Mouse (Mus musculus) myocyte (in vitro differentiated cells): ENCODE data around the gene Asb16.

Experiments
- CEBPB ChIP-seq: IDR thresholded peaks from 2 replicates; pipeline ENCODE4 v1.6.1; 2011; ENCODE audit warnings: mild to moderate bottlenecking, moderate library complexity; ENCODE audit not compliant: poor library complexity, insufficient read depth, severe bottlenecking
- E2F4 ChIP-seq: IDR thresholded peaks from one replicate; pipeline ENCODE4 v1.6.1; 2011; ENCODE audit warnings: mild to moderate bottlenecking, control low read depth, moderate library complexity; ENCODE audit not compliant: insufficient read depth
- MYOD1 ChIP-seq, 3 experiments: IDR thresholded peaks; one replicate each; pipeline ENCODE4 v1.6.1; 2011; ENCODE audit warnings: control low read depth in 2 of 3, low read depth in 2 of 3, mild to moderate bottlenecking in 2 of 3, moderate library complexity in 1 of 3; ENCODE audit not compliant: insufficient read length in 2 of 3, control insufficient read depth in 1 of 3
- MYOG ChIP-seq, 3 experiments: IDR thresholded peaks; one replicate each; pipeline ENCODE4 v1.6.1; 2011; ENCODE audit warnings: control low read depth in 2 of 3, low read depth in 2 of 3, mild to moderate bottlenecking in 2 of 3; ENCODE audit not compliant: insufficient read length in 2 of 3, control insufficient read depth in 1 of 3, insufficient read depth in 1 of 3
- POLR2A ChIP-seq: IDR thresholded peaks from one replicate; pipeline ENCODE4 v1.6.1; 2011; ENCODE audit warnings: low read depth, mild to moderate bottlenecking, control low read depth, moderate library complexity; ENCODE audit not compliant: insufficient read length
- POLR2AphosphoS2 ChIP-seq: IDR thresholded peaks from one replicate; pipeline ENCODE4 v1.6.1; 2011; ENCODE audit warnings: low read depth, control low read depth; ENCODE audit not compliant: insufficient read length
- REST ChIP-seq: IDR thresholded peaks from one replicate; pipeline ENCODE4 v1.6.1; 2011; ENCODE audit warnings: mild to moderate bottlenecking, control low read depth, moderate library complexity; ENCODE audit not compliant: insufficient read depth, insufficient read length
- TCF3 ChIP-seq: IDR thresholded peaks from one replicate; pipeline ENCODE4 v1.6.1; 2011; ENCODE audit warnings: low read depth, control low read depth; ENCODE audit not compliant: insufficient read length

DNA sequence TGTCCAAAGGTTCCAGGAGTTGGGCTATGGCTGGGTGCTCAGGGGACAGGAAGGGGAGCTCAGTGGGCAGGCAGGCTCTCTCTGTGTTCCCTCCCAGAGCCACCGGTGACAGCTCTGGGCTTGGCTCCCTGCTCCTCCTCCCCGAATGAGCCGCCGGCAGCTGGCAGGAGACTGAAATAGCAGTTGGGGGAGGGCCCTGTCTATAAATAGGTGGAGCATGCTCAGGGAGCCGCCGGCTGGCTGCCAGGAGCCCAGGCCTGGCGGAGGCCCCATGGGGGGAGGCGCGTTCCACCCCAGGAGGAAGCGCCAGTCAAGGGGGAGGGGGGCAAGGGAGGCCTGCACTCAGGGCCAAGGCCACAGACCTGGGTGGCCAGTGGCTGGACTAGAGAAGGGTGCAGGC lies 49.8 kb upstream of the Asb16 start:
- peak; percentile 76 for TF ChIP-seq POLR2AphosphoS2
- peak; percentile 12 for TF ChIP-seq TCF3
- TF ChIP-seq POLR2A, result peak; percentile 92
- TF ChIP-seq CEBPB, result no peak
- TF ChIP-seq E2F4, result no peak
- peak in 2 of 3 experiments; percentile 71 to 84 for TF ChIP-seq MYOD1 (IDR thresholded peaks at IDR 0.05; ENCODE audit: control insufficient read depth in 1 of 3, insufficient read length in 2 of 3, low read depth in 2 of 3)
- peak; percentile 58 to 88 (median 70) for TF ChIP-seq MYOG (IDR thresholded peaks at IDR 0.05; ENCODE audit: control insufficient read depth in 1 of 3, insufficient read depth in 1 of 3, insufficient read length in 2 of 3, low read depth in 2 of 3)
- TF ChIP-seq REST, result no peak
